Mouse (Mus musculus): ENCODE results near the gene Lrrc55. TPM values are rescaled to one million over a fixed set of nuclear protein-coding genes. Genes with fewer than 3 reads are reported as not detected.
A peak's percentile ranks its signal among the peaks of the same experiment; 100 is the strongest.

The Lrrc55 gene
- total RNA-seq, 2 experiments from 2014 or later, result 13.8 to 24.4 TPM

DNA sequence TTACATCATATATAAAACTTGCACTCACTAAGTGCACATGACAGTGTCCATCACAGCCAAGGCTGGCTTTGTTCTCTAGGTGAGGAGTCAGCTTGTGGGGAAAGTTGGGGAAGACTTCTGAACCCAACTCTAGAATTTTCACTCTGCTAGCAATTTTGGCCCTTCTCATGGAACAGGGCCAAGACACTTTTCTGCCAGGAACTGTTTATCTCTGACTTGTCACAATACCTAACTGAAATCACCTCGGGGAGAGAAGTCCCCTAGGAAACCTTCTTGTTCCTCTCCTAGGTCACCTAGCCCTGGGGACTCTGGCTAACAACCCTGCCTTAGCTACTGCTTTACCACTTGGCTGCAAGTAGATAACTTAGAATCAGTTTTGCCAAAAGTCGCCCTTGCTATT lies 64.8 kb downstream of the Lrrc55 start:
- peak in 1 of 2 experiments; percentile 36 for DNase-seq

DNA sequence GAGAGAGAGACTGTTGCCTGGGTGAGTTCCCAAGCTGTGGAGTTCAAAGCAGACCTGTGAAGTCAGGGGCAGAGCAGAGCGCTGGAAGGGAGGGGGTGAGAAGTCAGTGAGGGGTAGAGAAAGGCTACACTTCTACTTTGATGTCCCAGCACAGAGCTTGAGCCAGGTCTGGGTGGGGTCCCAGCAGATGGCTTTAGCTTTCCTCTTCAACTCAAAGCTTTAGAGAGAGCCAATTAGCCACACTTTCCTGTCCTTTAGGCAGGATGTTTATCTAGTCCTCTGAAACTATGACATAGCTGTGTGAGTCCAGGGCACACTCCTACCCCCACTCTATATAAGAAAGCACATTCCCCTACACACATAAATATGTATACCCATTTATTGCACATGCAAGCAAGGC lies 65.3 kb downstream of the Lrrc55 start:
- no peak for DNase-seq

DNA sequence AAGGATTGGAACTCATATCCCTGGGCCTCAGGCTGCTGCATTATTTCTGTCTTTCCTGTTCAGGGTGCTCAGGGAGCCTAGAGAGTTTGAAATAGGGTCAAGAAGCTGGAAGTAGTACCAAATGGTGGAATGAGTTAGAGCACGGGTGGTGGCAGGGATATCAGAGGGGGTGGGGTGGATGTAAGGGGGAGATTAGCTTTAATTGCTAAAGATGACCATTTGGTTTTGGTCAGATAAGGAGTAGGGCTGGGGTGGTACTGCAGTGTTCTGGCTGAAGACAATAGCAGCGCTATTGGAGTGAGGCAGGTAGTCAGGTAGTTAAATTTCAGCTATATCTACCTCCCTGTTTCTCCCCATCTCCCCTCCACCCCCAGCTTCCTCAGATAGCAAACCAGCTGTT lies 65.8 kb downstream of the Lrrc55 start:
- no peak for DNase-seq

DNA sequence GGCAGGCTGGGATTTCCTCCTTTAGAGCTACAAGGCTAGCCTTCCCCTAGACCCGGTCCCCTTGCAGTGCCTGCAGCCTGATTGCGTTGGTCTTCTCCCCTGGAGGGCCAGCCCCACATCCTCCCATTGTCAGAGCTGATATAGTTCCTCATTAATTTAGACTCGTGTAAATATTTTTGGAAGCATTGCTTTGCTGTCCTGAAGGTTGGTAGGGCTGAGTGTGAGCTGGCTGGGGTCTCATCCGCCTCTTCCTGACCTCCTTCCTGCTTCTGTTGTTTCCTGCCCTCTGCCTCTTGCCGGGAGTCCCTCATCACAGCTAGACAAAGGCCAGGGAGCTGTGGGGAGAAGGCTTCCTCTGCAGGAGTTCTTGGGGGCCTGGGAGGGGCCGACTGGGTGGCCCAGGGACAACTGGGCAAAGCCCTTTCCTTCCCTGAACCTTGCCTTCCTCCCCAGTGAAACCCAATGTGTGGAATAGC lies 67.5 kb downstream of the Lrrc55 start:
- DNase-seq, result peak; percentile 21 to 50

DNA sequence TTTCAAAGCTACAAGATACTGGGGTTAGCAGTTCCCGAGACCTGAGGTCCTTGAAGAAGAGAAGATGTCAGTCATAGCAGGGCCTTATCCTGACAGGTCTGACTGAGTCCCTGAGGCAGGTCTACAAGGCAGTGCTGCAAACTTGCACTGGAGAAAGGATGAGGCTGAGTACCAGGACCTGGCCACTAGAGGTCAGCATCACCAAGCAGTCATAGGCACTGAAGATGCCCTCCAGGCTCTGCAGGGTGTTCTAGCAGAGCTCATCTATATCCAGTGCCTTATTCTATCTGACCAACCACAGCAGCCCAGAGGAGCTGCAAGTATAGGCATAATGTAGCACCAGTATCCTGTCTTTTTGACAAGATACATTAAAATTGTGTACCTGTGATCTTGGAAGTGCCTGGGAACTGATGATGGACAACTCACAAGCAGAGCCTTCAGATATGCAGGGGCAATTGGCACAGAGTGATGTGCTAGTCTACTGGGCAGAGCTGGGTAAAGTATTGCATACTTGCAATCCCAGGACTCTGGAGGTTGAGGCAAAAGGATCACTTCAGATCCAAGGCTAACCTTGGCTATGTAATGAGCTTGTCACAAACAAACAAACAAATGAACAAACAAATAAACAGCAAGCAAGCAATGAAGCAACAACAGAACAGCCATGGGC lies 73.0 kb downstream of the Lrrc55 start:
- peak; percentile 84 to 85 for DNase-seq

DNA sequence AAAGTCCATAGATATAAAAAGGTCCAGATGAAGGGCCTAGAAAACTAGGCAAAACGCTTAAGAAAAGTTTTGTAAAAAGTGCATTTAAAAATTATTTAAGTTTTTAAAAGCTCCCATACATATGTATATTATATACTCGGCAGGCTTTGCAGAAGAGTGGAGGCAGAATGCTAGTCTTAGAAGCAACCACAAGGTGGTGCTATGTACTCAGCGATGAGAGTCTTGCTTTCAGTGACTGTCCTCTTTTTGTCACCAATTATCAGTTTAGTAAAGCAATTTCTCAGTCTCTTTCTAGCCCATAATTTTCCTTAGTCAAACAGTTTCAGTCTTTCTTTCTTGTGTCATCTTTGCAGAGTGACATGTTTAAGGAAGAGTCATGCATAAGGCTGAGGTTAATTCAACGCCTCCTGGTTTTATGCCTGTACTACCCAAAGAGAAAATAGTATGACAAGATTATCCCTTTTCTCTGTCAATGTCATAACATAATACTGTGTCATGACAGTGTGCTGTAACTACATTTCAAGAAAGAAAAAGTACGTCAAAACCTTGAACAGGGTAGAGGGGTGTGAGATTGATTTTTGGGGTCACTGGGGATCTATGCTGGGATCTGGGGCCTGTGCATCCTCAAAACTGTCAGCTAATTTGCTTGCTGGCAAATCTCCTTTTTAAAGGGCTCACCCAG lies 73.7 kb downstream of the Lrrc55 start:
- peak; percentile 35 to 55 for DNase-seq

Other genes starting within 250 kb of the Lrrc55 start
- gene Prg2, start 216.7 kb downstream of the Lrrc55 start, total RNA-seq (2021), result not detected
- gene Prg3, start 209.0 kb downstream of the Lrrc55 start, total RNA-seq (2021), result not detected
- 100 to 1,000 TPM; 126 to 128 TPM for gene Ssrp1, start 160.0 kb downstream of the Lrrc55 start, total RNA-seq (2021)
- gene P2rx3, start 159.7 kb downstream of the Lrrc55 start, total RNA-seq (2021), result 1 to 10 TPM; 1.6 to 2.0 TPM
- 100 to 1,000 TPM in 1 of 2 experiments, 10 to 100 TPM in 1; 94.2 to 103 TPM for gene Tnks1bp1, start 149.2 kb downstream of the Lrrc55 start, total RNA-seq (2021)
- gene Aplnr, start 61.0 kb downstream of the Lrrc55 start, total RNA-seq (2021), result 10 to 100 TPM; 20.0 to 27.1 TPM
- not detected for gene Olfr987, start 142.1 kb upstream of the Lrrc55 start, total RNA-seq (2021)
- gene Olfr988, start 166.0 kb upstream of the Lrrc55 start, total RNA-seq (2021), result not detected
- gene Olfr992, start 212.3 kb upstream of the Lrrc55 start, total RNA-seq (2021), result not detected
- gene Olfr993, start 217.7 kb upstream of the Lrrc55 start, total RNA-seq (2021), result not detected
- not detected for gene Olfr994, start 239.3 kb upstream of the Lrrc55 start, total RNA-seq (2021)
- not detected for gene Olfr995, start 246.4 kb upstream of the Lrrc55 start, total RNA-seq (2021)

All from adrenal gland, postnatal 36 days (tissue).